Mouse (Mus musculus): Measurements from ENCODE around the gene Slc30a7.

DNA sequence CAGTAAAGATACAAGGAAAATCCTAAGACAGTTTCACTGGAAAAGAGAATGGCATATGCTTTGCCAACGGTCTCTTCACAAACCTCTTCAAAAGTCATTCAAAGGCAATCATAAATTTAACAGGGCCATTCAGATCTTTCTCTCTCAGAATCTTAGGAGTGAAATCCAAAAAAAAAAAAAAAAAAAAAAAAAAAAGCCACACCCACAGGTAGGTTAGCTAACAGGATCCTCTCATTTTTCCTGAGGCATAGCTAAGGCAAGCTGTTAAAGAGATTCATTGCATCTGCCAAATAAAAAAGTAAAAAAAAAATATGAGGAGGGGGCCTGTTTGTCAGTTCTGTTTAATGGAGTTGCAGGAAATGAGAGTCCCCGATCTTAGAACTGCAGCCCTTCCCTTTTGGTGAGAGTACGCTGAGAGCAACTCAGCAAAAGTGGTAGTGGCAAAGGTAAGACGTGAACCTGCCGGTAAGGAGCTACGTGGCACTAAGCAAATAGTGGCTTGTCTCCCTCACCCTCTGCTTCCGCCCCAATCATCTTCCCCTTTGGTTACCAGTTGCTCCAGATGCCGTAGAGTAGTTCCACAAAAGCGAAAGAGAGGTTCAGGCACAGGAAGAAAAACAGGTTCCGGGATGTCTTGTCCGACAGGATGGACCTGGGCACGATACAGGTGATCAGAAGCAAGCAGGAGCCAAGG, 775 bp downstream of the Slc30a7 start:
- no peak for TF ChIP-seq CTCF (IDR thresholded peaks at IDR 0.05; ENCODE audit: low read depth, low read length)
- TF ChIP-seq POLR2A (IDR thresholded peaks at IDR 0.05; ENCODE audit: extremely low read depth, insufficient read depth, low read length), result no peak
